Mouse (Mus musculus): Measurements from ENCODE around the gene Vmn2r87. TPM values are rescaled to one million over a fixed set of nuclear protein-coding genes. Genes with fewer than 3 reads are reported as not detected.
A peak's percentile ranks its signal among the peaks of the same experiment; 100 is the strongest.
"Not testable (repeated sequence)": the region's sequence is repeated elsewhere in the genome, so short reads cannot be mapped to it uniquely, and the experiment has no call there.

Vmn2r87 gene
- total RNA-seq (2014; rRNA removed; ENCODE audit: low replicate concordance) (not detected in 2 replicates), polyA plus RNA-seq (2015; fragmentation: Nextera tagmentation; extraction: Ambion mirVana) (not detected in 2 replicates)

DNA sequence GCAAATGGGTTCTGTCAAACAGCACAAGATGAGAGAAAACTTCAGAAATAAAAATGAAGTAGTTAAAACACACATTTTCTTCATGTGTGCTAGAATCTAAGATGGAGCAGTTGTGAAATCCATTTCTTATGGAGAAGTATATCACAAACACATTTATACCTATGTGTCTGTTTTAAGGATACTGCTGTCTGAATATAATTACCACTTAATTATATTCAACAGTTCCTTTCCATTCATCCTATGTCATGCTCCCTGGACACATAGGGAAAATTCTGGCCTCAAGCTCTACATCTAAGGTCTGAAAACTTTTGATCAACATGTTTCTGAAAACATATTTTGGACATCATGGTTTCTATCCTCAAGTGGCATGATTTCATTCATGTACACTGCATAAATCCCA lies at the start of gene Vmn2r87:
Gene Vmn2r87, minus strand, starts transcription at position 101 of the 400 bp plus-strand sequence.
- no peak for TF ChIP-seq CTCF (IDR thresholded peaks at IDR 0.05; ENCODE audit: low read depth)
- TF ChIP-seq EP300 (IDR thresholded peaks at IDR 0.05; ENCODE audit: low read depth) = no peak
- Histone ChIP-seq H3K27me3 (ENCODE audit: control insufficient read depth, insufficient read depth, low read length) (no peaks in the 10 kb centered on the region), H3K36me3 (replicated peaks; ENCODE audit: control insufficient read depth, insufficient read depth, low read length) (no peaks in the 10 kb centered on the region), H3K4me3 (ENCODE audit: low read depth, low read length) (no peak within 1 kb of the TSS), H3K4me1 (ENCODE audit: control insufficient read depth, insufficient read depth) (no peaks in the 10 kb centered on the region), H3K4me2 (ENCODE audit: low read depth, low read length) (no peak within 1 kb of the TSS), H3K9me3 (replicated peaks; ENCODE audit: control insufficient read depth, low read length) (no peaks in the 10 kb centered on the region), H3K9ac (replicated peaks; ENCODE audit: low read depth, low read length) (no peak within 1 kb of the TSS), H3K27ac (ENCODE audit: low read depth) (no peak within 1 kb of the TSS)
- ATAC-seq (ENCODE audit: insufficient read depth, low read depth) (no peak), DNase-seq (ENCODE audit: low spot score) (no peak)

DNA sequence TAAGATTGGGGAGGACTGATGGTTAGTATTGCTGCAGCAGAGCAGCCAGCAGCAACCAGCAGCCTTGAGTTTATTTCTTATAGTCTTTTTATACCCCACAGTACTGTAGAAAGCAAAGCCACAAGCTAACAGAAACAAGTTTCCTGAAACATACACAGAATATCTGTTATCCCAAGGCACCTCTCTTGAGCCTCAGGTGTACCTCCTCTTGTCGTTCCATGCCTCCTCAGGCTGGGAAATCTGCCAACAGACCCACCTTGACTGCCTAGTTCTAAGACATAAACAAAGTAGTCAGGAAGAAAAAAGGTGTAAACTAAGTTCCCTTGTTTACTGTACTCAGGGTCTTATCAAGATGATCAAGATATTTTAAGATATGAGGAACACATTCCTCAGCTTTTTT lies 47.1 kb upstream of the Vmn2r87 start:
- not testable (repeated sequence) for H3K4me1 ChIP-seq (ENCODE audit: control insufficient read depth, insufficient read depth); H3K9ac ChIP-seq (replicated peaks; ENCODE audit: low read depth, low read length); H3K4me3 ChIP-seq (ENCODE audit: low read depth, low read length); H3K9me3 ChIP-seq (replicated peaks; ENCODE audit: control insufficient read depth, low read length); H3K36me3 ChIP-seq (replicated peaks; ENCODE audit: control insufficient read depth, insufficient read depth, low read length); H3K27ac ChIP-seq (ENCODE audit: low read depth); H3K27me3 ChIP-seq (ENCODE audit: control insufficient read depth, insufficient read depth, low read length); H3K4me2 ChIP-seq (ENCODE audit: low read depth, low read length); ATAC-seq (ENCODE audit: insufficient read depth, low read depth); DNase-seq (ENCODE audit: low spot score)
- 60% methylated on average over 1 of the region's 1 CpGs for WGBS

DNA sequence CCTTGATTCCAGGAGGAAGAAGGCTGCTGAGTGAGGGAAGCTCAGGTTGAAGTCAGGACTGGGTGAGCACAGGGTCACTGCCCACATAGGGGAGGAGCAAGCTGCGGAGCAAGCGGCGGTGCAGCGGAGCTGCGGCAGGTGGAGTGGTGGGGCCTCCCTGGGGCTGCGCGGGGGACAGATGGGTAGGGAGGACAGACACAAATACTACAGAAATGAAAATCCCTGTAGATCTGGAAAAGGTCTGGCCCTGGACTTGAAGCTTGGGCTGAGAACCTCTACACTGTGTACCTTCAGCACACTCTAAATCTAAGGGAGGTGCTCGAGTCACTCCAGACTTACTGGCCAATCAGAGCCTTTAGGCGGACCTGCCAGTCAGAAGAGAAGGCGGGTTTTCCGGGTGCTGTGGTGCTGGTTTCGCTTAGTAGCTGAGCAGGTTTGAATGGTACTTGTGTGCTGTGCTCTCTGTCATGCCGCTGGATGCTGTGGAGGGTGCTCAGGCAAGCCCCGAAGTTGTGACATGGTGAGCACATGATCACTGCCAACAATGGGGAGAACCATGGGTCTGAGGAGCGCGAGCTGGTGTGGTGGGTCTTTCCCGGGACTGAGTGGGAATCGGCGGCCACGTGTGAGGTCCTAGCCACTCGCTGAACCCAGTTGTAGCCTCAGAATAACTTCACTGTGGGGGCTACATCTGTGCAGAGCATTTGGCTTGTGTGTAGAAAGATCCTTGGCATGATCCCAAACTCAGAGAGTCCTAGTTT lies 44.9 kb upstream of the Vmn2r87 start:
- not testable (repeated sequence) for H3K36me3 ChIP-seq (replicated peaks; ENCODE audit: control insufficient read depth, insufficient read depth, low read length); H3K9ac ChIP-seq (replicated peaks; ENCODE audit: low read depth, low read length); H3K4me1 ChIP-seq (ENCODE audit: control insufficient read depth, insufficient read depth); H3K27me3 ChIP-seq (ENCODE audit: control insufficient read depth, insufficient read depth, low read length); H3K27ac ChIP-seq (ENCODE audit: low read depth); H3K9me3 ChIP-seq (replicated peaks; ENCODE audit: control insufficient read depth, low read length)
- Histone ChIP-seq H3K4me3 (ENCODE audit: low read depth, low read length) (peak overlapping the region; percentile 61), H3K4me2 (ENCODE audit: low read depth, low read length) (peak overlapping the region; percentile 68)
- peak; percentile 91 for ATAC-seq (ENCODE audit: insufficient read depth, low read depth)
- WGBS = under 1% methylated on average over 20 of the region's 21 CpGs
- peak; percentile 22 for DNase-seq (ENCODE audit: low spot score)

DNA sequence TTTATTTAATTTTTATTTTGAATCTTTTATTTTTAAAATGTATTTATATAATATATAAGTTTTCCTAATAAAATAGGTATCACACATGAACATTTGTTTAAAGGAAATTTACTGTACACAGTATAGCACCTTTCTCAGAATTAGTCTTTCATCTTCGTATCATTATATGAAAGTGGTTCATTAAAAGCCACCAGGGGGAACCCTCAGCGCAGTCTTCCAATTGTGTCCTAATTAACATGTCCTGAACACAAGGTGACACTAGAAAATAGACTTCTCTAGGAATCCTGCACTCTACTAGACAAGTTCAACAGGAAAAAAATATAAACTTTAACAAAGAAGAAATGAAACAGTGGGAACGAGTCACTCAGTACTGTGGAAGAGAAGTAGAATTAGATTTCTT lies 38.9 kb upstream of the Vmn2r87 start:
- DNase-seq (ENCODE audit: low spot score) = no peak
- Histone ChIP-seq H3K27me3 (ENCODE audit: control insufficient read depth, insufficient read depth, low read length) (no peaks in the 10 kb centered on the region), H3K27ac (ENCODE audit: low read depth) (no peak overlapping the region), H3K9me3 (replicated peaks; ENCODE audit: control insufficient read depth, low read length) (no peaks in the 10 kb centered on the region), H3K4me3 (ENCODE audit: low read depth, low read length) (no peak overlapping the region), H3K4me2 (ENCODE audit: low read depth, low read length) (no peak overlapping the region), H3K4me1 (ENCODE audit: control insufficient read depth, insufficient read depth) (no peaks in the 10 kb centered on the region), H3K9ac (replicated peaks; ENCODE audit: low read depth, low read length) (no peak overlapping the region), H3K36me3 (replicated peaks; ENCODE audit: control insufficient read depth, insufficient read depth, low read length) (no peaks in the 10 kb centered on the region)
- no peak for ATAC-seq (ENCODE audit: insufficient read depth, low read depth)
- TF ChIP-seq EP300 (IDR thresholded peaks at IDR 0.05; ENCODE audit: low read depth) (no peak), CTCF (IDR thresholded peaks at IDR 0.05; ENCODE audit: low read depth) (peak; percentile 5; the same call in 1 of the 2 replicates)
- 57% methylated on average over 3 of the region's 3 CpGs for WGBS

DNA sequence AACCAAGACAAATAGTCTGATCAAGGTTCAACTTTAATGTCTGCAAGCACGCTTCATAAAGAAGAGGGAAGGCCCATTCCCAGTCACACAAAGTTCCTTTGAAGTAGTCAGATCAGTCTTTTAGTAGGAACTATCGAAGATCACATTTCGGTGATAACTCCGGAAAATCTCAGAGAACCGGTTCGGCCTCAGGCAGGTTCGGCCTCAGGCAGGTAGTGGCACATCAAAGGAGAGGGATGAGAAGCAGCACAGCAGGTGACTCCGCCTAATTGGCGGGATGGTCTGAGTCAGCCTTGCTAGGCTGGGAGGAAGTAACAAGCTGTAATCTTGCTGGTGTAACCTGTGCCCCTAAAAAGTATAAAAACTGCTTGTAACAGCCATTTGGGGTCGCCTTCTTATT lies 30.7 kb upstream of the Vmn2r87 start:
- H3K4me1 ChIP-seq (ENCODE audit: control insufficient read depth, insufficient read depth) = no peaks in the 10 kb centered on the region
- ATAC-seq (ENCODE audit: insufficient read depth, low read depth) (no peak), DNase-seq (ENCODE audit: low spot score) (no peak)
- no peak overlapping the region for H3K4me2 ChIP-seq (ENCODE audit: low read depth, low read length)
- H3K27me3 ChIP-seq (ENCODE audit: control insufficient read depth, insufficient read depth, low read length) = no peaks in the 10 kb centered on the region
- no peak overlapping the region for H3K4me3 ChIP-seq (ENCODE audit: low read depth, low read length)
- no peak overlapping the region for H3K9ac ChIP-seq (replicated peaks; ENCODE audit: low read depth, low read length)
- H3K9me3 ChIP-seq (replicated peaks; ENCODE audit: control insufficient read depth, low read length) = no peaks in the 10 kb centered on the region
- 40% methylated on average over 10 of the region's 10 CpGs for WGBS
- no peaks in the 10 kb centered on the region for H3K36me3 ChIP-seq (replicated peaks; ENCODE audit: control insufficient read depth, insufficient read depth, low read length)
- no peak for TF ChIP-seq EP300 (IDR thresholded peaks at IDR 0.05; ENCODE audit: low read depth)
- no peak for TF ChIP-seq CTCF (IDR thresholded peaks at IDR 0.05; ENCODE audit: low read depth)
- no peak overlapping the region for H3K27ac ChIP-seq (ENCODE audit: low read depth)

DNA sequence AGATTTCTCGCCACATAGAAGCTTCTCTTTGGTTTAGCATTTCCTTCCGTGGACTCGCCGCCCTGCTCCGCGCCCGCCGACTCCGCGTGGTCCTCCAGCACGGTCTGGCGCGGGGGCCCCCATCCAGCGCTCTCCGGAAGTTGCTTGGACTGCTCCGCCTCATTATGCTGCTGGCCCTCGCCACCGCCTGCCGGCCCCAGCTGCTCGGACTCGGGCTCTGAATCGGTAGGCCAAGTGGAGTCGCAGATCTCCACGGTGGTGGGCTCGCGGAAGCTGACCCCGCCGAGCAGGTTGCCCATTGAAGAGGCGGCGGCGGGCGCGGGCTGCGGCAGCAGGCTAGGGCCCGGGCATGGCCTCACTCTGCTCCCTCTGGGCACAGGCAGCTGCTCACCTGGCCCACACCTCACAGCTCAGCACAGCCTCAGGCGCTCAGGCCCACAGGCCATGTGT lies 26.9 kb downstream of the Vmn2r87 start:
- TF ChIP-seq EP300 (IDR thresholded peaks at IDR 0.05; ENCODE audit: low read depth) = no peak
- TF ChIP-seq CTCF (IDR thresholded peaks at IDR 0.05; ENCODE audit: low read depth) = no peak
- Histone ChIP-seq H3K27me3 (ENCODE audit: control insufficient read depth, insufficient read depth, low read length) (no peaks in the 10 kb centered on the region), H3K36me3 (replicated peaks; ENCODE audit: control insufficient read depth, insufficient read depth, low read length) (no peaks in the 10 kb centered on the region), H3K4me3 (ENCODE audit: low read depth, low read length) (peak overlapping the region; percentile 49), H3K4me1 (ENCODE audit: control insufficient read depth, insufficient read depth) (no peaks in the 10 kb centered on the region), H3K27ac (ENCODE audit: low read depth) (no peak overlapping the region), H3K4me2 (ENCODE audit: low read depth, low read length) (peak overlapping the region; percentile 84), H3K9ac (replicated peaks; ENCODE audit: low read depth, low read length) (no peak overlapping the region), H3K9me3 (replicated peaks; ENCODE audit: control insufficient read depth, low read length) (no peaks in the 10 kb centered on the region)
- 4% methylated on average over 36 of the region's 36 CpGs for WGBS
- DNase-seq (ENCODE audit: low spot score) = no peak
- ATAC-seq (ENCODE audit: insufficient read depth, low read depth) = peak; percentile 68

DNA sequence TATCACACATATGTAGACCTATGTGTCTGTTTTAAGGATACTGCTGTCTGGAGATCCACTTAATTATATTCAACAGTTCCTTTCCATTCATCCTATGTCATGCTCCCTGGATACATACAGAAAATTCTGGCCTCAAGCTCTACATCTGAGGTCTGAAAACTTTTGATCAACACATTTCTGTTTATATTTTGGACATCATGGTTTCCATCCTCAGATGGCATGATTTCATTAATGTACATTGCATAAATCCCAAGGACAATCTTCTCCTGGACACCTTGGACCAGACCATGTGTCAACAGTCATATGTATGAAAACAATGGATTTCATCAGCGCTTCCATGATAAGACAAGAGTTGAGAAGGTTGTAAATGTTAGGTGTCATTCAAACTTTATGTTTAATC lies 41.2 kb downstream of the Vmn2r87 start, which contains the start of gene Vmn2r86:
Gene Vmn2r86, minus strand, starts transcription at position 101 of the 400 bp plus-strand sequence.
- H3K36me3 ChIP-seq (replicated peaks; ENCODE audit: control insufficient read depth, insufficient read depth, low read length); H3K4me2 ChIP-seq (ENCODE audit: low read depth, low read length); H3K27me3 ChIP-seq (ENCODE audit: control insufficient read depth, insufficient read depth, low read length); H3K4me3 ChIP-seq (ENCODE audit: low read depth, low read length); ATAC-seq (ENCODE audit: insufficient read depth, low read depth); DNase-seq (ENCODE audit: low spot score); H3K4me1 ChIP-seq (ENCODE audit: control insufficient read depth, insufficient read depth); H3K9me3 ChIP-seq (replicated peaks; ENCODE audit: control insufficient read depth, low read length); H3K27ac ChIP-seq (ENCODE audit: low read depth); H3K9ac ChIP-seq (replicated peaks; ENCODE audit: low read depth, low read length): not testable (repeated sequence)
- 83% methylated on average over 1 of the region's 1 CpGs for WGBS
